Mouse (Mus musculus) limb, embryonic 11.5 days (tissue): ENCODE results near the gene Krtap4-2. TPM values are rescaled to one million over a fixed set of nuclear protein-coding genes. Genes with fewer than 3 reads are reported as not detected.
"Not testable (repeated sequence)": the region's sequence is repeated elsewhere in the genome, so short reads cannot be mapped to it uniquely, and the experiment has no call there.

Experiments used
- ATAC-seq: fragments of 200-750 bp; cut with Nextera tagmentation; 2 replicates; pipeline ENCODE4 v1.8.0; 2017; ENCODE audit warnings: low read depth; ENCODE audit not compliant: insufficient number of reproducible peaks, low FRiP score, low TSS enrichment
- DNase-seq: peaks from one replicate; pipeline ENCODE4 v3.0.0-alpha.2; 2015; ENCODE audit warnings: low spot score
- H3K27ac ChIP-seq: fragments of 300-500 bp; sonication (generic); replicated peaks from 2 replicates; pipeline ENCODE4 v1.5.1; 2014; ENCODE audit warnings: low read depth, mild to moderate bottlenecking, low read length
- H3K27me3 ChIP-seq: fragments of 300-500 bp; sonication (generic); 2 replicates; pipeline ENCODE4 v1.6.1; 2014; ENCODE audit warnings: mild to moderate bottlenecking, low read length, mixed read lengths; ENCODE audit not compliant: control insufficient read depth, insufficient read depth
- H3K36me3 ChIP-seq: fragments of 300-500 bp; sonication (generic); 2 replicates; pipeline ENCODE4 v1.6.1; 2014; ENCODE audit warnings: mild to moderate bottlenecking, low read length, moderate library complexity, mixed read lengths; ENCODE audit not compliant: control insufficient read depth, insufficient read depth
- H3K4me1 ChIP-seq: fragments of 300-500 bp; sonication (generic); 2 replicates; pipeline ENCODE4 v1.6.1; 2014; ENCODE audit warnings: low read length, mixed read lengths; ENCODE audit not compliant: control insufficient read depth, insufficient read depth
- H3K4me2 ChIP-seq: fragments of 300-500 bp; sonication (generic); 2 replicates; pipeline ENCODE4 v1.6.1; 2014; ENCODE audit warnings: low read depth, mild to moderate bottlenecking, moderate library complexity; ENCODE audit not compliant: severe bottlenecking
- H3K4me3 ChIP-seq: fragments of 300-500 bp; sonication (generic); 2 replicates; pipeline ENCODE4 v1.5.1; 2014; ENCODE audit warnings: low read depth, low read length
- H3K9ac ChIP-seq: fragments of 300-500 bp; sonication (generic); 2 replicates; pipeline ENCODE4 v1.6.1; 2014; ENCODE audit warnings: mild to moderate bottlenecking, low read length
- H3K9me3 ChIP-seq: fragments of 300-500 bp; sonication (generic); 2 replicates; pipeline ENCODE4 v1.6.1; 2016; ENCODE audit warnings: low read length; ENCODE audit not compliant: control insufficient read depth
- WGBS: fragments of 180-500 bp; shearing (Covaris S2); extraction: QIAGEN DNeasy Blood & Tissue Kit; methylation state at CpG from one replicate; pipeline ENCODE4 v1.1.7; 2014; 5-methylcytosine and 5-hydroxymethylcytosine counted together
- polyA plus RNA-seq: library from polyadenylated mRNA; unstranded; fragments of >200 nt; fragmentation: Nextera tagmentation; extraction: Ambion mirVana; gene quantifications from 2 replicates; pipeline ENCODE4 v1.2.1, GENCODE M21; 2014

Gene Krtap4-2
- polyA plus RNA-seq, 1 experiment from 2014 or later, result not detected

GRCm38 (mm10) chr11:99614796-99615363 is 20.0 kb downstream of the Krtap4-2 start, which contains the start of gene Krtap2-4:
Krtap2-4 (minus strand) TSS chr11:99614846.
- ATAC-seq (no peak), DNase-seq (no peak)
- Histone ChIP-seq H3K27ac (no peak within 1 kb of the TSS), H3K4me1 (no peaks in the 10 kb centered on the region), H3K4me2 (no peak within 1 kb of the TSS), H3K27me3 (no peaks in the 10 kb centered on the region), H3K4me3 (no peak within 1 kb of the TSS), H3K9me3 (no peaks in the 10 kb centered on the region), H3K9ac (no peak within 1 kb of the TSS), H3K36me3 (no peaks in the 10 kb centered on the region)
- 81% methylated on average over 3 of the region's 3 CpGs for whole genome bisulfite sequencing

- H3K27ac ChIP-seq, H3K9ac ChIP-seq, H3K4me2 ChIP-seq, DNase-seq, ATAC-seq, H3K27me3 ChIP-seq, H3K4me1 ChIP-seq, H3K4me3 ChIP-seq, H3K9me3 ChIP-seq, H3K36me3 ChIP-seq: not testable (repeated sequence)
- WGBS, result 54% methylated on average over 1 of the region's 2 CpGs
Measured at GRCm38 (mm10) chr11:99610089-99610488, 24.8 kb downstream of the Krtap4-2 start, which contains the start of gene Gm11937. Gm11937 (minus strand) TSS chr11:99610189.

- Histone ChIP-seq H3K4me1 (no peaks in the 10 kb centered on the region), H3K36me3 (no peaks in the 10 kb centered on the region), H3K9ac (no peak overlapping the region), H3K27me3 (no peaks in the 10 kb centered on the region), H3K4me3 (no peak overlapping the region), H3K4me2 (no peak overlapping the region), H3K27ac (no peak overlapping the region), H3K9me3 (no peaks in the 10 kb centered on the region)
- DNase-seq (no peak), ATAC-seq (no peak)
- WGBS, result 70% methylated on average over 1 of the region's 1 CpGs
Measured at GRCm38 (mm10) chr11:99609126-99609525, 25.8 kb downstream of the Krtap4-2 start.

GRCm38 (mm10) chr11:99603208-99603607 is 31.7 kb downstream of the Krtap4-2 start, which contains the start of gene Gm11938:
Gm11938 (minus strand) TSS chr11:99603308.
- not testable (repeated sequence) for H3K4me2 ChIP-seq, H3K4me3 ChIP-seq, H3K4me1 ChIP-seq, H3K27ac ChIP-seq, H3K27me3 ChIP-seq, H3K9ac ChIP-seq, H3K9me3 ChIP-seq, H3K36me3 ChIP-seq, ATAC-seq, DNase-seq
- 45% methylated on average over 1 of the region's 1 CpGs for WGBS

GRCm38 (mm10) chr11:99597742-99598141 is 37.1 kb downstream of the Krtap4-2 start, which contains the start of gene Krtap9-3:
Krtap9-3 (minus strand) TSS chr11:99598105.
- WGBS, result 80% methylated on average over 3 of the region's 6 CpGs
- ATAC-seq, H3K4me2 ChIP-seq: not testable (repeated sequence)

GRCm38 (mm10) chr11:99590981-99591380 is 43.9 kb downstream of the Krtap4-2 start, which contains the start of gene Krtap1-3:
Krtap1-3 (minus strand) TSS chr11:99591339.
- Histone ChIP-seq H3K4me1 (no peaks in the 10 kb centered on the region), H3K27ac (no peak within 1 kb of the TSS), H3K4me3 (no peak within 1 kb of the TSS), H3K27me3 (no peaks in the 10 kb centered on the region), H3K4me2 (no peak within 1 kb of the TSS), H3K36me3 (no peaks in the 10 kb centered on the region), H3K9me3 (no peaks in the 10 kb centered on the region), H3K9ac (no peak within 1 kb of the TSS)
- DNase-seq (no peak), ATAC-seq (no peak)
- WGBS, result 83% methylated on average over 6 of the region's 6 CpGs

More at GRCm38 (mm10) chr11:99597742-99598141, 37.1 kb downstream of the Krtap4-2 start, which contains the start of gene Krtap9-3:
- H3K4me1 ChIP-seq, H3K36me3 ChIP-seq, H3K9me3 ChIP-seq, H3K27ac ChIP-seq, H3K27me3 ChIP-seq, DNase-seq, H3K9ac ChIP-seq, H3K4me3 ChIP-seq: not testable (repeated sequence)

GRCm38 (mm10) chr11:99585096-99585495 is 49.8 kb downstream of the Krtap4-2 start:
- no peak for DNase-seq
- H3K36me3 ChIP-seq, result no peaks in the 10 kb centered on the region
- H3K9ac ChIP-seq, result no peak overlapping the region
- H3K4me2 ChIP-seq, result no peak overlapping the region
- WGBS, result 89% methylated on average over 7 of the region's 7 CpGs
- no peaks in the 10 kb centered on the region for H3K9me3 ChIP-seq
- H3K27me3 ChIP-seq, result no peaks in the 10 kb centered on the region
- no peak overlapping the region for H3K4me3 ChIP-seq
- H3K4me1 ChIP-seq, result no peaks in the 10 kb centered on the region
- no peak overlapping the region for H3K27ac ChIP-seq
- no peak for ATAC-seq
